Mouse (Mus musculus): ENCODE results near the gene Zfand2a.

GRCm38 (mm10) chr5:139442962-139443361 lies 41.4 kb downstream of the Zfand2a start:
- no peak for TF ChIP-seq CTCF (IDR thresholded peaks at IDR 0.05; ENCODE audit: low read depth, low read length)
- TF ChIP-seq TAL1 (conservative IDR thresholded peaks at IDR 0.05; ENCODE audit: low read depth, low read length), result no peak
- TF ChIP-seq GATA1 (IDR thresholded peaks at IDR 0.05; ENCODE audit: borderline replicate concordance, low read length), result no peak
- TF ChIP-seq POLR2AphosphoS5 (IDR thresholded peaks at IDR 0.05; ENCODE audit: insufficient replicate concordance, low read depth, low read length), result no peak
